Mouse (Mus musculus): ENCODE data around the gene Olfr1278. TPM values are rescaled to one million over a fixed set of nuclear protein-coding genes. Genes with fewer than 3 reads are reported as not detected.
"Not testable (repeated sequence)": the region's sequence is repeated elsewhere in the genome, so short reads cannot be mapped to it uniquely, and the experiment has no call there.

Gene Olfr1278
- polyA plus RNA-seq (2012; ENCODE audit: insufficient read depth, insufficient read length, low replicate concordance, missing spikeins), result not detected in 2 replicates

DNA sequence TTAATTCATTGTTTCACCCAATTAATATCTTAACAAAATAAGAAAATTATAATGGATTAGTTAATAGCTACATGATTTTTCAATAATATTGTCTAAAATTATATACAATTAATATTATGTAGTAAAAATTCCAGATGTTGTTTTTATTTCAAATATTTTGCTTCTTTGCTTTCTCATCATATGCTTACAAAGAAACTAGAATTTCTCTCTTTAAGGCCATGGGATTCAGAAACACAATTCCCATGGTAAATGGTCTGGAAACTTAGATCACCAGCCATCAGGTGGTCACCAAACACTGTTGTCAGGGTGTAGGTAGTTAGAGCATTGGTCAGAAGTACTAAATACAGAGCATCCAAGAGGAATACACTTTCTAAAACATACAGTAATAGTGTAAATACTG, at the start of gene Olfr1278:
Olfr1278 (plus strand) TSS at position 301 of the 400 bp plus-strand sequence.
- Histone ChIP-seq H3K4me3 (ENCODE audit: insufficient read depth, low read depth, low read length) (no peak within 1 kb of the TSS), H3K27ac (ENCODE audit: insufficient read depth, low read depth, low read length) (no peak within 1 kb of the TSS), H3K4me1 (ENCODE audit: control insufficient read depth, insufficient read depth, low read length) (no peaks in the 10 kb centered on the region)
- no peak for TF ChIP-seq POLR2A (IDR thresholded peaks at IDR 0.05; ENCODE audit: insufficient read depth, low read depth, low read length)
- no peak for TF ChIP-seq CTCF (IDR thresholded peaks at IDR 0.05; ENCODE audit: insufficient read depth, low read depth, low read length)

DNA sequence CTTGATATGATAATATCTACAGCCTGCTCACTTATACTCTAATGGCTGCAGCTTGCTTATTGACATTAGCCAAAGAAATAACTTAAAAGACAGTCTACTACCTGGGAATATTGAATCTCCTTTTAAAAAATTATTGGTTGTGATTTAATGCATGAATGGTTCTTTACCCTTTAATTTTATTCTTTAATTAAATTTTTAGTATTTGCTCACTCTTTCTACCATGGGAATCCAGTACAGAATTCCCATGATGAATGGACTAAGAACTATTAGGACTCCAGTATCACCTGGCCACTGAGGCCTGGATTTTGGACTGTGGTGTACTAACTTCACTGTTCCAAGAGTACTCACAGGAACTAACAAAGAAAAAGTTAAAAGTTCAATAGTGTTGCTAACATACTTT, 35.7 kb upstream of the Olfr1278 start, which contains the start of gene Olfr1276:
Olfr1276 (plus strand) TSS at position 301 of the 400 bp plus-strand sequence.
- H3K27ac ChIP-seq (ENCODE audit: insufficient read depth, low read depth, low read length), result no peak within 1 kb of the TSS
- no peak for TF ChIP-seq POLR2A (IDR thresholded peaks at IDR 0.05; ENCODE audit: insufficient read depth, low read depth, low read length)
- no peak for TF ChIP-seq CTCF (IDR thresholded peaks at IDR 0.05; ENCODE audit: insufficient read depth, low read depth, low read length)
- H3K4me3 ChIP-seq (ENCODE audit: insufficient read depth, low read depth, low read length), result no peak within 1 kb of the TSS
- H3K4me1 ChIP-seq (ENCODE audit: control insufficient read depth, insufficient read depth, low read length), result no peaks in the 10 kb centered on the region

DNA sequence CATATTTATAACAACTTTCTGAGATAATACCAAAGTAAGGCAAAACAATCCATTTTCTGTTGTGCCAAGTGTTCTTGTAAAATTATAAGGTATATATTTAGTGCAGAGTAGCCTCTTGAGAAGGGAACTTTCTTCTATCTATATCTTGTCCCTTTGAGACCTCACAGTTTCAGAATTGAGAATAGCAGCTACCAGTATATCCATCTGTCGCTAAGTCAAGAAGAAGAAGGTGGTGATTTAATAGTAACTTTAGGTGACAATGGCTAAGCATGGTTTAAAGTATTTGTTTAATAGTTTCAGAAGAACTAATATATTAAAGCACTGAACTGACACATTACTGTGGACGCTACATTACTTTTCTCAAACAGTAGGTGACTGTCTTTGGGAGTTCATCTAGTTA, 15.9 kb upstream of the Olfr1278 start, which contains the start of gene Olfr1277:
Olfr1277 (minus strand) TSS at position 101 of the 400 bp plus-strand sequence.
- Histone ChIP-seq H3K27ac (ENCODE audit: insufficient read depth, low read depth, low read length) (no peak within 1 kb of the TSS), H3K4me1 (ENCODE audit: control insufficient read depth, insufficient read depth, low read length) (no peaks in the 10 kb centered on the region), H3K4me3 (ENCODE audit: insufficient read depth, low read depth, low read length) (no peak within 1 kb of the TSS)
- 72% methylated on average over 2 of the region's 2 CpGs for WGBS
- TF ChIP-seq CTCF (IDR thresholded peaks at IDR 0.05; ENCODE audit: insufficient read depth, low read depth, low read length) (no peak), POLR2A (IDR thresholded peaks at IDR 0.05; ENCODE audit: insufficient read depth, low read depth, low read length) (no peak)

DNA sequence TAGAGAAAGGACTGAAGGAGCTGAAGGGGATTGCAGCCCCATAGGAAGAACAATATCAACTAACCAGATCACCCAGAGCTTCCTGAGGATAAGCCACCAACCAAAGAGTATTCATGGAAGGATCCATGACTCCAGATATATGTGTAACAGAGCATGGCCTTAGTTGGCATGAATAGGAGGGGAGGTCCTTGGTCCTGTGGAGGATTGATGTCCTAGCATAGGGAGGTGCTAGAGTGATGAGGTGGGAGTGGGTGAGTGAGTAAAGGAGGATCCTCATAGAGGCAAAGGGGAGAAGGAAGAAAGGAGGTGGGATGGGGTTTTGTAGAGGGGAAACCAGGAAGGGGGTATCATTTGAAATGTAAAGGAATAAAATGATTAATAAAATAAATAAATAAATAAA, 8.6 kb downstream of the Olfr1278 start:
- H3K4me1 ChIP-seq (ENCODE audit: control insufficient read depth, insufficient read depth, low read length), result no peaks in the 10 kb centered on the region
- no peak overlapping the region for H3K4me3 ChIP-seq (ENCODE audit: insufficient read depth, low read depth, low read length)
- no peak overlapping the region for H3K27ac ChIP-seq (ENCODE audit: insufficient read depth, low read depth, low read length)
- no peak for TF ChIP-seq POLR2A (IDR thresholded peaks at IDR 0.05; ENCODE audit: insufficient read depth, low read depth, low read length)
- no peak for TF ChIP-seq CTCF (IDR thresholded peaks at IDR 0.05; ENCODE audit: insufficient read depth, low read depth, low read length)

DNA sequence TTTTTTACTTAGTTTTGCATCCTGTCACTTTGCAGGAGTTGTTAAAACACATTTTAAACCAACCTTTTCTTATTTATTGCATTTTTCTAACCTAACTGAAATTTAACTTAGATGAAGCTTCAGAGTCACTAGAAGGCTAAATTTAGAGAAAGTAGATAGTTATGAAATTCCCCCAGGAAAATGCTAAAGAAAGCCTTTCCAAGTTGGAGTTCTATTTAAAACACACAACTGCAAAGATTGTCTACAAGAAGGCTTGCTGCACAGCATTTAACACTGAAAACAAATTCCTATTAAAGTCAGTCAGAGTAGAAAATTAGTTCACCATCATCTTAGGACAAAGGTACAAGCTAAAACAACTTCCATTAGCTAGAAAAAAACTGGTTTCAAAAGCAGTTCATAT, 10.4 kb downstream of the Olfr1278 start, which contains the start of gene Olfr1279:
Olfr1279 (plus strand) TSS at position 262 of the 400 bp plus-strand sequence.
- no peak within 1 kb of the TSS for H3K4me3 ChIP-seq (ENCODE audit: insufficient read depth, low read depth, low read length)
- H3K27ac ChIP-seq (ENCODE audit: insufficient read depth, low read depth, low read length), result no peak within 1 kb of the TSS
- no peaks in the 10 kb centered on the region for H3K4me1 ChIP-seq (ENCODE audit: control insufficient read depth, insufficient read depth, low read length)
- TF ChIP-seq CTCF (IDR thresholded peaks at IDR 0.05; ENCODE audit: insufficient read depth, low read depth, low read length) (no peak), POLR2A (IDR thresholded peaks at IDR 0.05; ENCODE audit: insufficient read depth, low read depth, low read length) (no peak)

DNA sequence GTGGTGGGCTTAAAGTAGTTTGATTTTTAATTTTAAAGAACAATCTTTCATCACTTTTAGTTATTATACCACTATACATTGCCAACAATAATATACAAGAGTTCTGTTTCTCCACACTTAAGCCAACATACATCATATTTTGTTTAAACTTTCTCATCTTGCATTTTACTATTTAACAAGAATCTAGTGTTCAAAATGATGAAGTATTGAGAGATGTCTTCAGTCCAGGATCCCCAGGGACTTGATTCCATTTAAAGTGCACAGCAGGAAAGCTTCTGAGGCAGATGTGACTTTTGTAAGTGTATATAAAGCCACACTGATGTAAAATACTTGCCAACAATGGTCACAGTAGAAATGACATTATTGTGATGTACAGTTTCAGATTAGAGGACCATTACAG, 23.8 kb downstream of the Olfr1278 start, which contains the start of gene Olfr1280:
Olfr1280 (plus strand) TSS at position 301 of the 400 bp plus-strand sequence.
- Histone ChIP-seq H3K4me1 (ENCODE audit: control insufficient read depth, insufficient read depth, low read length) (no peaks in the 10 kb centered on the region), H3K4me3 (ENCODE audit: insufficient read depth, low read depth, low read length) (no peak within 1 kb of the TSS), H3K27ac (ENCODE audit: insufficient read depth, low read depth, low read length) (no peak within 1 kb of the TSS)
- TF ChIP-seq CTCF (IDR thresholded peaks at IDR 0.05; ENCODE audit: insufficient read depth, low read depth, low read length), result no peak

DNA sequence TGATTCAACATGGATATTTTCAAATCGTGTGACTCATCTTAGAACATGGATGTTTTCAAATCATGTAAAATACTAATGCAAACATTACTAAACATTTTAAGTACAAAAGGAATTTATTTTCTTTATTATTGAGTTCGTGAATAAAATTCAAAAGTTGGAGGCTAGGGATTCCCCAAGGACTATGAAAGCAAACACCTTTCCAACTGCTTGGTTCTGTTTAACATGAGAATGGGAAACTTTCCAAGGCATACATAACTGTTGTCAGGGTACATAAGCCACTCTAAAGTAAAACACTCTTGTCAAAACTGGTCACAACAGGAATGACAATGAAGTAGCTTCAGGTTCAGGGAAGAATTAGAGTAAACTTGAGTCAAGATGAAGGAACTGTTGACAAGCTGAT, 36.3 kb downstream of the Olfr1278 start, which contains the start of gene Olfr1281:
Olfr1281 (plus strand) TSS at position 301 of the 400 bp plus-strand sequence.
- TF ChIP-seq CTCF (IDR thresholded peaks at IDR 0.05; ENCODE audit: insufficient read depth, low read depth, low read length) (no peak), POLR2A (IDR thresholded peaks at IDR 0.05; ENCODE audit: insufficient read depth, low read depth, low read length) (no peak)
- 73% methylated on average over 2 of the region's 2 CpGs for WGBS
- Histone ChIP-seq H3K4me1 (ENCODE audit: control insufficient read depth, insufficient read depth, low read length) (no peaks in the 10 kb centered on the region), H3K4me3 (ENCODE audit: insufficient read depth, low read depth, low read length) (no peak within 1 kb of the TSS), H3K27ac (ENCODE audit: insufficient read depth, low read depth, low read length) (no peak within 1 kb of the TSS)

DNA sequence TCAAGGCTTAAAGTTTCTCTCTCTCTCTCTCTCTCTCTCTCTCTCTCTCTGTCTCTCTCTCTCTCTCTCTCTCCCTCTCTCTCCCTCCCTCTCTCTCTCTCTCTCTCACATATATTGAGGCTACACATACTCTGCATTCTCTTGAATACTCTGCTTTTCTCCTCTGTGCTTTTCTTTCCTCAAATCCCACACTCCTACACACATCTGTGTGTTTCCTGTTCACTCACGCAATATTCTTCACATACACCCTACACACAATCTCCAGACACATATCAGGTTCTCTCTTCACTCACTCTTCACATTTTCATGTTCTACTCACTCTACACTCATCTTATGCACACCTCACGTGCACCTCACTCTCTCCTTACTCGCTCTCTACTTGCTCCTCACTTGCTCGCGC, 43.8 kb downstream of the Olfr1278 start:
- not testable (repeated sequence) for H3K4me1 ChIP-seq (ENCODE audit: control insufficient read depth, insufficient read depth, low read length)

DNA sequence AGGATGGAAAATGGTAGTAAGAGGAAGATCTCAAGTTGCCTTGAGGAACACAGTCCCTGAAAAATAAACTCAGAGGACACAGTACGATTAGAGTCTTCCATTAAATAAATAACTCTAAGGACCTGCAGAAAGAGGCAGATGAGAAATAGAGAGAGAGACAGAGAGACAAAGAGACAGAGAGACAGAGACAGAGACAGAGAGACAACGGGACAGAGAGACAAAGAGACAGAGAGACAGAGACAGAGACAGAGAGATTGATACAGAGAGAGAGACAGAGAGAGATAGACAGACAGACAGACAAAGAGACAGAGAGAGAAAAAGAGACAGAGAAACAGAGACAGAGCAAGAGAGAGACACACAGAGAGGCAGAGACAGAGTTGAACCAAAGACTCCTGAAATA, 46.0 kb downstream of the Olfr1278 start, which contains the start of gene Olfr1282:
Olfr1282 (minus strand) TSS at position 101 of the 400 bp plus-strand sequence.
- 68% methylated on average over 2 of the region's 2 CpGs for WGBS
- Histone ChIP-seq H3K4me3 (ENCODE audit: insufficient read depth, low read depth, low read length) (no peak within 1 kb of the TSS), H3K4me1 (ENCODE audit: control insufficient read depth, insufficient read depth, low read length) (no peaks in the 10 kb centered on the region), H3K27ac (ENCODE audit: insufficient read depth, low read depth, low read length) (no peak within 1 kb of the TSS)
- TF ChIP-seq CTCF (IDR thresholded peaks at IDR 0.05; ENCODE audit: insufficient read depth, low read depth, low read length) (no peak), POLR2A (IDR thresholded peaks at IDR 0.05; ENCODE audit: insufficient read depth, low read depth, low read length) (no peak)

More for the DNA sequence above, 43.8 kb downstream of the Olfr1278 start:
- H3K4me3 ChIP-seq (ENCODE audit: insufficient read depth, low read depth, low read length); H3K27ac ChIP-seq (ENCODE audit: insufficient read depth, low read depth, low read length): not testable (repeated sequence)
- WGBS, result 87% methylated on average over 5 of the region's 5 CpGs

Other genes with a start within 250 kb of the Olfr1278 start
- gene Gm13941, start 184.2 kb upstream of the Olfr1278 start, polyA plus RNA-seq (2012; ENCODE audit: insufficient read depth, insufficient read length, low replicate concordance, missing spikeins), result not detected in 2 replicates
- not detected in 2 replicates for gene Gm15130, start 137.2 kb upstream of the Olfr1278 start, polyA plus RNA-seq (2012; ENCODE audit: insufficient read depth, insufficient read length, low replicate concordance, missing spikeins)
- not detected in 2 replicates for gene 4930430A15Rik, start 60.5 kb upstream of the Olfr1278 start, polyA plus RNA-seq (2012; ENCODE audit: insufficient read depth, insufficient read length, low replicate concordance, missing spikeins)
- not detected in 2 replicates for gene Olfr1275, start 54.9 kb upstream of the Olfr1278 start, polyA plus RNA-seq (2012; ENCODE audit: insufficient read depth, insufficient read length, low replicate concordance, missing spikeins)
- not detected in 2 replicates for gene Olfr1276, start 35.6 kb upstream of the Olfr1278 start, polyA plus RNA-seq (2012; ENCODE audit: insufficient read depth, insufficient read length, low replicate concordance, missing spikeins)
- not detected in 2 replicates for gene Olfr1277, start 16.0 kb upstream of the Olfr1278 start, polyA plus RNA-seq (2012; ENCODE audit: insufficient read depth, insufficient read length, low replicate concordance, missing spikeins)
- not detected in 2 replicates for gene Olfr1279, start 10.5 kb downstream of the Olfr1278 start, polyA plus RNA-seq (2012; ENCODE audit: insufficient read depth, insufficient read length, low replicate concordance, missing spikeins)
- gene Olfr1280, start 23.9 kb downstream of the Olfr1278 start, polyA plus RNA-seq (2012; ENCODE audit: insufficient read depth, insufficient read length, low replicate concordance, missing spikeins), result not detected in 2 replicates
- not detected in 2 replicates for gene Olfr1281, start 36.4 kb downstream of the Olfr1278 start, polyA plus RNA-seq (2012; ENCODE audit: insufficient read depth, insufficient read length, low replicate concordance, missing spikeins)
- gene Olfr1282, start 45.9 kb downstream of the Olfr1278 start, polyA plus RNA-seq (2012; ENCODE audit: insufficient read depth, insufficient read length, low replicate concordance, missing spikeins), result not detected in 2 replicates
- not detected in 2 replicates for gene Olfr1283, start 76.7 kb downstream of the Olfr1278 start, polyA plus RNA-seq (2012; ENCODE audit: insufficient read depth, insufficient read length, low replicate concordance, missing spikeins)
- gene Olfr1284, start 85.4 kb downstream of the Olfr1278 start, polyA plus RNA-seq (2012; ENCODE audit: insufficient read depth, insufficient read length, low replicate concordance, missing spikeins), result not detected in 2 replicates
- gene Olfr1286, start 133.0 kb downstream of the Olfr1278 start, polyA plus RNA-seq (2012; ENCODE audit: insufficient read depth, insufficient read length, low replicate concordance, missing spikeins), result not detected in 2 replicates
- not detected in 2 replicates for gene Olfr1287, start 159.0 kb downstream of the Olfr1278 start, polyA plus RNA-seq (2012; ENCODE audit: insufficient read depth, insufficient read length, low replicate concordance, missing spikeins)
- not detected in 2 replicates for gene Olfr1288, start 184.0 kb downstream of the Olfr1278 start, polyA plus RNA-seq (2012; ENCODE audit: insufficient read depth, insufficient read length, low replicate concordance, missing spikeins)
- not detected in 2 replicates for gene Olfr1289, start 190.7 kb downstream of the Olfr1278 start, polyA plus RNA-seq (2012; ENCODE audit: insufficient read depth, insufficient read length, low replicate concordance, missing spikeins)
- gene Olfr1290, start 203.7 kb downstream of the Olfr1278 start, polyA plus RNA-seq (2012; ENCODE audit: insufficient read depth, insufficient read length, low replicate concordance, missing spikeins), result not detected in 2 replicates
- gene Olfr1291-ps1, start 207.0 kb downstream of the Olfr1278 start, polyA plus RNA-seq (2012; ENCODE audit: insufficient read depth, insufficient read length, low replicate concordance, missing spikeins), result not detected in 2 replicates
- not detected in 2 replicates for gene Olfr1293-ps, start 235.1 kb downstream of the Olfr1278 start, polyA plus RNA-seq (2012; ENCODE audit: insufficient read depth, insufficient read length, low replicate concordance, missing spikeins)

Data from olfactory bulb, adult 2 months (tissue).